Mouse (Mus musculus) thymus, adult 2 months (tissue): ENCODE measurements at regions not wholly inside any gene's neighbourhood (a gene's known extent, or its start where the extent isn't known, plus 50 kb on each side); places are given as distances from the start of the nearest gene placed in this dataset.

ENCODE experiments used
- CTCF ChIP-seq: fragments of 200-500 bp; IDR thresholded peaks from 2 replicates; pipeline ENCODE4 v1.5.1; 2012; ENCODE audit warnings: mild to moderate bottlenecking, control low read depth, low read length, moderate library complexity, borderline replicate concordance; ENCODE audit not compliant: control insufficient read depth, poor library complexity, insufficient read depth; ENCODE audit errors: extremely low read depth
- POLR2A ChIP-seq: fragments of 200-500 bp; IDR thresholded peaks from 2 replicates; pipeline ENCODE4 v1.6.1; 2012; ENCODE audit warnings: mild to moderate bottlenecking, low read length, control low read depth, moderate library complexity; ENCODE audit not compliant: control insufficient read depth, poor library complexity, insufficient read depth; ENCODE audit errors: extremely low read depth

DNA sequence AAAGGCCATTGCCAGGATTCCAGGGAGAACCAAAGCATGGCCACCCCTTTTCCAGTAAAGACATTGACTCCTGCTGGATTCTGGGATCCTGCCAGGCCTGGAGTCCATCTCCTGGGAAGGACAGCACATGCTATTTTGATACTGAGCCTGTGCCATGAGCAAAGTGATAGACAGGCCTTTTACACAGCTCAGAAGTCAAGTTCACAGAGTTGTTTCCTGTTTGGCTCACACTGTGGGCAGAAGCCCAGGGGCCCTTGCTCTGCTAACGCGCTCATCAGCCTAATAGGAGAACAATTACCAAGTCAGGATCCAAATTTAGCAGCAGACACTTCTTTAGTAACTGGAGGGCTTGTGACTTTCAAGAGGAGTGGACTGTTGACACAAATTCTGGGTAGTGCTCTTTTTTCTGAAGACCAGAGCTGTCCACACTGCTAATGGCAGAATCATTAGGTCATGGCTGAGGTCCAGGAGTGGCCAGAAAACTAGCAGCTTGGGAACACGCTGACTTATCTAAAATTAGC, 122.1 kb upstream of the Smim23 start:
- TF ChIP-seq CTCF (no peak), POLR2A (no peak)
